Mouse (Mus musculus) telencephalon, adult 2 months (tissue): ENCODE results near the gene D17Wsu92e.

Experiments
- DNase-seq: peaks from one replicate; pipeline ENCODE4 v3.0.0-alpha.2; 2011; ENCODE audit warnings: low read depth, low spot score

D17Wsu92e gene

GRCm38 (mm10) chr17:27746446-27746845 lies 74.0 kb downstream of the D17Wsu92e start:
- DNase-seq, result no peak

- no peak for DNase-seq
Observed at GRCm38 (mm10) chr17:27740961-27741360, 79.5 kb downstream of the D17Wsu92e start.

GRCm38 (mm10) chr17:27734344-27735073 lies 85.9 kb downstream of the D17Wsu92e start:
- no peak for DNase-seq

DNA sequence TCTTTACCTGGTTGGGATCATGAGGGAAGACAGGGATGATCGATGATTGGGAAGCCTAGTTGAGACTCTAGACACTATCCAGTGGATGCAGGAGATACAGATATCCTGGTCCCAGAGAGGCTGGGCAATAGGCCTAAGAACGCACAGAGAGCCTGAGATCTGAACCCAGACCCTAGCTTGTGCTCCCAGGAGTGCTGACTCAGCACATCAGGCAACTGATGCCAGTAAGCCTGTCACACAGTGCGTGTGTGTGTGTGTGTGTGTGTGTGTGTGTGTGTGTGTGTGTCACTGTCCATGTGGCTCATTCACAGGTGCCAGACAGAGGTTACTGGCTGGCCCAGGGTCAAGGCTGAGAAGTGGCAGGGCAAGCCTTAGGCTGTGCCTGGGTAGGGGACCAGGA lies 87.8 kb downstream of the D17Wsu92e start:
- DNase-seq, result no peak

DNA sequence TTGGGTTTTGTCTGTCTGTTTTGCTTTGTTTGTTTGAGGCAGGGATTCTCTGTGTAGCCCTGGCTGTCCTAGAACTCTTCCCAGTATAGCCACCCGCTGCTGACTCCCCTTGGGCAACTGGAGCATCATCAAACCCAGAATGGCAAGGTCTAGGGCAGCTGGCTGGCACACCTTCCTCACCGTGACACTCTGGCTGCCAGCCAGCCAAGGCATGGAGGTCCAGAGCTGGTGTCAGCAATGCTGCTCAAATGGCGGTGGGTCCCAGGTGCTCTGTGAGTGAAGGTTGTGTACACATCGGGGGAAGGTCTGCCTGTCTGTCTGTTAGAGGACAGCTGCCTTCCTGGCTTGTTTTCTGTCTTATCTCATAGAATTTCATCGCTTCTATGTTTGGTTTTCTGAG lies 88.3 kb downstream of the D17Wsu92e start:
- no peak for DNase-seq

- no peak for DNase-seq
Observed at GRCm38 (mm10) chr17:27728770-27729169, 91.7 kb downstream of the D17Wsu92e start, which contains the start of gene Spdef. Gene Spdef (minus strand): TSS chr17:27728955.

DNA sequence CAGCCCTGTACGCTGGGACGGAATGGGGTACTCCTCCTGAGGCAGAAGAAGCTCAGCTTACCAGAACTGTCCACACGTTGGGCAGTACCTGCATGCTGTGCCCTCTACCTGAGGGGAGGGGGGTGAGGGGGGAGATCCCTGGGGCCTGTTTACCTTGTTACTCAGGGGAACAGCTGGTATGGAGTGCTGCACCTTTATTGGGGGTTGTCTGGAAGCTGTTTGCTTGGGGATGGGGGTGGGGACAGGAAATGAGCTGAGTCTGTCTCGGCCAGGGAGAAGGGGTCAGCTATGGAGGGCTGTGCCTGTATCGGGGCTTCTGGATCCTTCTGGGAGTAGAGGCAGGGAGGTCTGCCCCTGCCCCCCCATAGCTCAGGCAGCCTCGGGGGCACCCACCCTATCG lies 93.9 kb downstream of the D17Wsu92e start:
- DNase-seq, result no peak

GRCm38 (mm10) chr17:27725412-27725811 lies 95.0 kb downstream of the D17Wsu92e start:
- no peak for DNase-seq

GRCm38 (mm10) chr17:27725011-27725410 lies 95.4 kb downstream of the D17Wsu92e start:
- no peak for DNase-seq

DNA sequence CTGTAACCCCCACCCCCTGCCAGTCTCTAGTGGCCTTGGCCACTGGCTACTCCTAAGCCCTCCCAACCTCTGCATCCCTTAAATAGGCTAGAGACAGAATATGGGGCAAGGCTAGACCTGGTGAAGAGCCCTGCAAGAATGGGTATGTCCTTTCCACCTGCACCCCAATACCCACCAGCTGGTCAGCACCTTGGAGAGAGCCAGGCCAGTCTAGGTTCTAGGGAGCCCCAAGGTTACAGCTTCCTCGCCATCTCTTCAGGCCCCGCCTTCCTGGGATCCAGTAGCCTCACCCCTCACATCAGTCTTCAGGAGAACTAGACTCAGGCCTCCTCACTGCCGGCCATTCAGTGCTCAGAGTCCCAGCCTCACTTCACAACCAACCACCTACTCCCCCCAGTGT lies 96.1 kb downstream of the D17Wsu92e start:
- DNase-seq, result no peak

GRCm38 (mm10) chr17:27721125-27721664 lies 99.3 kb downstream of the D17Wsu92e start:
- no peak for DNase-seq

DNA sequence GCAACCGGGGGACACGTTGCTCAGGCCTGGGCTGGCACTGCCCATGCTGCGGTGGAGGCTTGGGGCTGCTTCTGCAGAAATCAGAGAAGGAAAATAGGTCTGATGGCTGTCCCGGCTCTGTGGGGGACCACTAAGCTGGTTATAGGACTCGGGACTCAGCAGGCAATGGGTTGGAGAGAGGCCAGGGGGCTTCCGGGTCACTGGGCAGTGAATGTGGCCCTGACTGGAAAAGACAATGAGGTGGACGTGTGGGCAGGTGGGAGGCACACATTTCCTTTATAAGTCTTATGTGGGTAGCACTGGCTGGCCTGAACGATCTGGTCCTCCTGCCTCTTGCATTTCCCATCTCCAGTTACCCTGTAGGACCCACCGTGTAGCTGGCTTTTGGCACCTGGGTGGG lies 100.1 kb downstream of the D17Wsu92e start:
- DNase-seq, result no peak

- no peak for DNase-seq
Observed at GRCm38 (mm10) chr17:27719663-27720062, 100.8 kb downstream of the D17Wsu92e start.

- DNase-seq, result no peak
Observed at GRCm38 (mm10) chr17:27718250-27718649, 102.2 kb downstream of the D17Wsu92e start.

DNA sequence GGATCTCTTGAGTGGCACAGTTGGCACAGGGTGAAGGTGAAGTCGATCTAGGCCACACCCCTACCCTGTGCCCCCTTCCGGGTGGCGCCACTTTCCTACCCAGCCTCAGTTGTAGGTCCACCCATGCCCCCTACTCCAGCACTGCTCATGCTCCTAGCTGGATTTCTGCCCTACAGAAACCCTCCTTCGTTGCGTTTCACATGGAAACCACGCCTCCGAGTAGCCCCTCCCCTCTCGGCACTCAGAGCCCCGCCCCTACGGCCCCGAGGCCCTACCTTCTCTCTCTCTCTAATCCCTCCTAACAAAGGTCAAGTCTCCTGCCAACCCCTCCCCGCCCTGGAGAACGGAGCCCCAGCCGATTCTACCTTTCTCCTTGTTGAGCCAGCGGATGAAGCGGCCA lies 103.6 kb downstream of the D17Wsu92e start:
- DNase-seq, result no peak

GRCm38 (mm10) chr17:27712832-27713231 lies 107.6 kb downstream of the D17Wsu92e start:
- DNase-seq, result no peak

DNA sequence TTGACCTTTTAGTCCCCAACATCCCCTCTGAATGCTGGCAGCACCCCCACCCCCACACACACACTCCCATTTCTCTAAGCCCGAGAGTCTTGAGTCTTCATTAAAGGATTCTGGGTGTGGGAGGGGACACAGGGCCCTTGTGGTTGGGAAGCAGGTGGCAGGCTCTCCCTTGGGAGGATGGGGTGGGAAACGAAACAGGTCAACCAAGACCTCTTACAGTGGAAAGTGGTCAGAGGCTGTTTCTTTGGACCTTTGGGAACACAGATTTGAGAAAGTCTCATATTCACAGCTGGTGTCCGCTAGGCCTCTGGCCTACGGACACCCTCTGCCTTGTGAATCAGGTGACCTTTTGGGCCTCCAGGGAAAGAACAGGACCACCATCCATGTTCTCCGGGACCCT lies 110.8 kb downstream of the D17Wsu92e start:
- no peak for DNase-seq

DNA sequence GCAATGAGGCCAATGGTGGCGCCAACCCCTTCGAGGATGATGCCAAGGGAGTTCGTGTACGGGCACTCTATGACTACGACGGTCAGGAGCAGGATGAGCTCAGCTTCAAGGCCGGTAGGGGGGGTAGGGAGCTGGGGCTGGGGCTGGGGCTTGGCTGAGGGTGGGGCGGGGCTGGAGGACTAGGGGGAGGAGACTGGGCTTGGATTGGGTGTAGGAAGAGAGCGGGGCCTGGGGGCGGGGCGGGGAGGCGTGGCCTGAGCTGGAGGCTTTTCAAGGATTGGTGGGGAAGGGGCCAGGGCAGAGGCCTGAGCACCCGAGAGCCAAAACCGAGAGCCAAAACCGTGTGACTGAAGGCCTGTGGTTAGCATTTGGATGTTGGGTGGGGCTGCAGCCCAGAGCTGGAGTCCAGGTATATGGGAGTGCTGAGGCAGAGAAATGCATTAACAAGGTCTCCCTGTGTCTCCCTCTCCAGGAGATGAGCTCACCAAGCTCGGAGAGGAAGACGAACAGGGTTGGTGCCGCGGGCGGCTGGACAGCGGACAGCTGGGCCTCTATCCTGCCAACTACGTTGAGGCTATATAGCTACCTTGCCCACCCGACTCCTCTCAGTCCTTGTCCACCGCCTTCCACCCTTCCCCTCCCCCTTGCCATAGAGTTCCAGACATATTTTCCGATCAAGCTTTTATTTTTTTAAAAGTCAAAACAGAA lies 112.3 kb downstream of the D17Wsu92e start:
- no peak for DNase-seq

DNA sequence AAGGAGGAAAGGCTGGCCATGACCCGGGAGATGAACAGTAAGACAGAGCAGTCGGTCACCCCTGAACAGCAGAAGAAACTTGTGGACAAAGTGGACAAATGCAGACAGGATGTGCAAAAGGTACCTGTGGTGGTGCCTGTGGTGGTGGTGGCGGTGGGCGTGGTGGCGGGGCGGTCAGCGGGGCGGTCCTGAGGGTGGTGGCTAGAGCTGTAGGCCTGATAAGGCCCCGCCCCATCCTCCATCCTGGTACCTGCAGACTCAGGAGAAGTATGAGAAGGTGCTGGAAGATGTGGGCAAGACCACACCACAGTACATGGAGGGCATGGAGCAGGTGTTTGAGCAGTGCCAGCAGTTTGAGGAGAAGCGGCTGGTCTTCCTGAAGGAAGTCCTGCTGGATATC lies 114.8 kb downstream of the D17Wsu92e start:
- no peak for DNase-seq

GRCm38 (mm10) chr17:27703961-27704621 lies 116.4 kb downstream of the D17Wsu92e start:
- DNase-seq, result no peak

- DNase-seq, result no peak
Observed at GRCm38 (mm10) chr17:27702518-27702917, 117.9 kb downstream of the D17Wsu92e start.

GRCm38 (mm10) chr17:27701856-27702255 lies 118.6 kb downstream of the D17Wsu92e start:
- no peak for DNase-seq
